Mouse (Mus musculus): Measurements from ENCODE around the gene Sub1. TPM values are rescaled to one million over a fixed set of nuclear protein-coding genes. Genes with fewer than 3 reads are reported as not detected.

The Sub1 gene
- total and polyA plus RNA-seq, 2 experiments from 2014 or later, result 133 to 676 TPM

DNA sequence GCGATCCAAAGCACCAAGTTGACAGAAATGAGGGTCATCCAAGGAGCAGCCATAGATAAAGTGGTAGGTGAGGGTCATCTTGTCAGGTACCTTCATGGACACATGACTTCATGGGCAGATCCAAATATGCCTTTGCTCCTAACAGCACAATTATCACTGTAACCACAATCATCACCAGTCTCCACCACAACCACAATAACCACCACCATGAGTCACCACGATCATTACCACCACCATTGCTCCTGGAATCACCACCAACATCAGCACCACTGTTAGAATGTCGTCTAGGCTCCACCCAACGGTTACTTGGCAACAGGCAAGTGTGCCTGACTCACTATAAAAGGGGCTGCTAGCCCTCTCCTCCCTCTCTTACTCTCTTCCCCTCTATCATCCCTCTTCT is 33.4 kb upstream of the Sub1 start:
- no peak for TF ChIP-seq CTCF (IDR thresholded peaks at IDR 0.05)
- Histone ChIP-seq H3K27me3 (ENCODE audit: insufficient read depth, low read length) (no peaks in the 10 kb centered on the region), H3K4me1 (ENCODE audit: insufficient read depth, low read length) (no peaks in the 10 kb centered on the region), H3K27ac (ENCODE audit: low read depth, low read length) (no peak overlapping the region), H3K4me2 (ENCODE audit: low read depth, low read length, poor library complexity, severe bottlenecking) (no peak overlapping the region), H3K9ac (replicated peaks; ENCODE audit: low read length, poor library complexity, severe bottlenecking) (no peak overlapping the region), H3K4me3 (ENCODE audit: low read depth, low read length) (no peak overlapping the region), H3K9me3 (ENCODE audit: low read length) (no peaks in the 10 kb centered on the region), H3K36me3 (ENCODE audit: insufficient read depth, low read length) (no peaks in the 10 kb centered on the region)
- WGBS, result 90% methylated on average over 4 of the region's 4 CpGs
- no peak for DNase-seq (ENCODE audit: low spot score)
- no peak for ATAC-seq (ENCODE audit: low FRiP score)

- DNase-seq (ENCODE audit: low spot score) (no peak), ATAC-seq (ENCODE audit: low FRiP score) (no peak)
- H3K27ac ChIP-seq (ENCODE audit: low read depth, low read length), result no peak overlapping the region
- H3K36me3 ChIP-seq (ENCODE audit: insufficient read depth, low read length), result no peaks in the 10 kb centered on the region
- no peak overlapping the region for H3K4me3 ChIP-seq (ENCODE audit: low read depth, low read length)
- H3K4me1 ChIP-seq (ENCODE audit: insufficient read depth, low read length), result no peaks in the 10 kb centered on the region
- H3K9me3 ChIP-seq (ENCODE audit: low read length), result no peaks in the 10 kb centered on the region
- no peak overlapping the region for H3K4me2 ChIP-seq (ENCODE audit: low read depth, low read length, poor library complexity, severe bottlenecking)
- no peaks in the 10 kb centered on the region for H3K27me3 ChIP-seq (ENCODE audit: insufficient read depth, low read length)
- no peak overlapping the region for H3K9ac ChIP-seq (replicated peaks; ENCODE audit: low read length, poor library complexity, severe bottlenecking)
- TF ChIP-seq CTCF (IDR thresholded peaks at IDR 0.05), result no peak
- WGBS, result 72% methylated on average over 3 of the region's 3 CpGs
Observed at GRCm38 (mm10) chr15:12027807-12028206, 31.0 kb upstream of the Sub1 start.

GRCm38 (mm10) chr15:12026932-12027450 is 30.2 kb upstream of the Sub1 start:
- TF ChIP-seq CTCF (IDR thresholded peaks at IDR 0.05), result no peak
- no peak for ATAC-seq (ENCODE audit: low FRiP score)
- WGBS, result 88% methylated on average over 5 of the region's 5 CpGs

GRCm38 (mm10) chr15:12026026-12026425 is 29.2 kb upstream of the Sub1 start:
- DNase-seq (ENCODE audit: low spot score) (no peak), ATAC-seq (ENCODE audit: low FRiP score) (no peak)
- no peaks in the 10 kb centered on the region for H3K9me3 ChIP-seq (ENCODE audit: low read length)
- no peak overlapping the region for H3K4me2 ChIP-seq (ENCODE audit: low read depth, low read length, poor library complexity, severe bottlenecking)
- H3K4me1 ChIP-seq (ENCODE audit: insufficient read depth, low read length), result no peaks in the 10 kb centered on the region
- no peak overlapping the region for H3K27ac ChIP-seq (ENCODE audit: low read depth, low read length)
- H3K36me3 ChIP-seq (ENCODE audit: insufficient read depth, low read length), result no peaks in the 10 kb centered on the region
- H3K9ac ChIP-seq (replicated peaks; ENCODE audit: low read length, poor library complexity, severe bottlenecking), result no peak overlapping the region
- no peak for TF ChIP-seq CTCF (IDR thresholded peaks at IDR 0.05)
- H3K4me3 ChIP-seq (ENCODE audit: low read depth, low read length), result no peak overlapping the region
- no peaks in the 10 kb centered on the region for H3K27me3 ChIP-seq (ENCODE audit: insufficient read depth, low read length)
- 84% methylated on average over 5 of the region's 5 CpGs for WGBS

More at GRCm38 (mm10) chr15:12026932-12027450, 30.2 kb upstream of the Sub1 start:
- Histone ChIP-seq H3K4me1 (ENCODE audit: insufficient read depth, low read length) (no peaks in the 10 kb centered on the region), H3K36me3 (ENCODE audit: insufficient read depth, low read length) (no peaks in the 10 kb centered on the region), H3K27ac (ENCODE audit: low read depth, low read length) (no peak overlapping the region), H3K9ac (replicated peaks; ENCODE audit: low read length, poor library complexity, severe bottlenecking) (no peak overlapping the region), H3K9me3 (ENCODE audit: low read length) (no peaks in the 10 kb centered on the region), H3K27me3 (ENCODE audit: insufficient read depth, low read length) (no peaks in the 10 kb centered on the region), H3K4me3 (ENCODE audit: low read depth, low read length) (no peak overlapping the region), H3K4me2 (ENCODE audit: low read depth, low read length, poor library complexity, severe bottlenecking) (no peak overlapping the region)
- DNase-seq (ENCODE audit: low spot score), result no peak

- no peak overlapping the region for H3K9ac ChIP-seq (replicated peaks; ENCODE audit: low read length, poor library complexity, severe bottlenecking)
- DNase-seq (ENCODE audit: low spot score) (no peak), ATAC-seq (ENCODE audit: low FRiP score) (no peak)
- H3K27me3 ChIP-seq (ENCODE audit: insufficient read depth, low read length), result no peaks in the 10 kb centered on the region
- H3K4me1 ChIP-seq (ENCODE audit: insufficient read depth, low read length), result no peaks in the 10 kb centered on the region
- no peaks in the 10 kb centered on the region for H3K9me3 ChIP-seq (ENCODE audit: low read length)
- no peak overlapping the region for H3K27ac ChIP-seq (ENCODE audit: low read depth, low read length)
- H3K36me3 ChIP-seq (ENCODE audit: insufficient read depth, low read length), result no peaks in the 10 kb centered on the region
- no peak overlapping the region for H3K4me2 ChIP-seq (ENCODE audit: low read depth, low read length, poor library complexity, severe bottlenecking)
- WGBS, result 89% methylated on average over 10 of the region's 10 CpGs
- no peak for TF ChIP-seq CTCF (IDR thresholded peaks at IDR 0.05)
- H3K4me3 ChIP-seq (ENCODE audit: low read depth, low read length), result no peak overlapping the region
Observed at GRCm38 (mm10) chr15:12025341-12025740, 28.6 kb upstream of the Sub1 start.

GRCm38 (mm10) chr15:12024791-12025268 is 28.0 kb upstream of the Sub1 start:
- Histone ChIP-seq H3K9ac (replicated peaks; ENCODE audit: low read length, poor library complexity, severe bottlenecking) (no peak overlapping the region), H3K4me1 (ENCODE audit: insufficient read depth, low read length) (no peaks in the 10 kb centered on the region), H3K4me2 (ENCODE audit: low read depth, low read length, poor library complexity, severe bottlenecking) (no peak overlapping the region), H3K27ac (ENCODE audit: low read depth, low read length) (no peak overlapping the region), H3K27me3 (ENCODE audit: insufficient read depth, low read length) (no peaks in the 10 kb centered on the region), H3K36me3 (ENCODE audit: insufficient read depth, low read length) (no peaks in the 10 kb centered on the region), H3K4me3 (ENCODE audit: low read depth, low read length) (no peak overlapping the region), H3K9me3 (ENCODE audit: low read length) (no peaks in the 10 kb centered on the region)
- TF ChIP-seq CTCF (IDR thresholded peaks at IDR 0.05), result no peak
- WGBS, result 60% methylated on average over 14 of the region's 14 CpGs
- DNase-seq (ENCODE audit: low spot score) (no peak), ATAC-seq (ENCODE audit: low FRiP score) (no peak)

All from midbrain, postnatal 0 days (tissue).